Mouse (Mus musculus) cerebellum, adult 11 months (tissue): ENCODE results near the gene Adamts16.

Experiments
- DNase-seq: peaks from one replicate; pipeline ENCODE4 v3.0.0; 2022

The Adamts16 gene

GRCm38 (mm10) chr13:70698812-70699387, 142.7 kb downstream of the Adamts16 start:
- DNase-seq = no peak

GRCm38 (mm10) chr13:70689452-70689960, 152.1 kb downstream of the Adamts16 start:
- no peak for DNase-seq

DNA sequence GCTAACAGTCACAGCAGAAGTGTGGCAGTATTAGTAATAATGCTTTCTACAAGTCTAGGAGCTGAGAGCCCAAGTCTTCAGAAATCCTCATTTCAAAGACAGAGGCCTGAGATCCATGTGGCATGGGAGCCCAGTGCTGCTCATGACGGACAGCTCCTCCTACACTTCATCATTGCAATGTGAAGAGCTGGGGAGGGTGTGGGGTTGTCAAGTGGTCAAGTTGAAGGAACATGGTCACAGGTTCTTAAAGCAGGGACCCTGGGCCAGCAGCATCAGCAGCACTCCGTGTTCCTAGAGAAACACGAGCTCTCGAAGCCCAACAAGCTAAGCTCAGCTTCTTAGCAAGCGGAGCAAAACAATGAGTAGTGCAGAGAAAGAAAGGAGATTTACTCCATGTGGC, 155.8 kb downstream of the Adamts16 start:
- DNase-seq = no peak

- no peak for DNase-seq
Observed at GRCm38 (mm10) chr13:70684976-70685609, 156.5 kb downstream of the Adamts16 start.

DNA sequence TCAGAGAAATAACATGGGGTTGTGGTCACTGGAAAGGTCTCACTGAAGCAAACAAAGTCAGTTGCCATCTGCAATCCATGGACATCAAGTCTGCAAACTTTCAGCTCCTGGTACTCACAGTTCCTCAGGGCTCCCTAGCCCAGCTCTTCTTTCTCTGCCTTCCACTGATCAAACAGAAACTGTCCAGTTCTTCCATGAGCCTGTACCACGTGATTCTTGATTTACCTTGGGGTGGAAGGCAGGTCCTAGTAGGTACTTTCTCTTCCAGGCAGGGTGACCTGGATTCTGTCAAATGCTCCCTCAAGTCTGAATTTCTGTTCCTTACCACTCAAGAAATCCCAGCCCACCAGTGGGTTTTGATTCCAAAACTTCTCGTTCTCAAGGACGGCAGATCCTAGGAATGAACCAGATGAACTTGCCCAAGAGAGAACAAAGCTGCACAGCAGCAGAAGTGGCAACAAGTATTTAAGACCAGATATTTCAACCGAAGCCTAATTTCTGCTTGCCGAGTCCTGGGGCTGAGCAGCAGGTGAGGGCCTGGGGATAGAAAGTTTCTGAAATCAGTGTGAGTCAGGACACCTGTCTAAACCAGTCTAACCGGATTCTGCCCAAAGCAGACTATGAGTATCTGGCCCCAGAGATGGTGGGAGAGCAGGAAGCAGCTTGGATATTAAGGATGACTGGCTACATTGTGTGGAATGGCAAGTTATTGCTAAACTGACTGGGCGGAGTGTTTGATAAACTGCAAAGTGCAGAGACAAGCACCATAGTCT, 160.0 kb downstream of the Adamts16 start:
- no peak for DNase-seq

GRCm38 (mm10) chr13:70680316-70680715, 161.3 kb downstream of the Adamts16 start:
- no peak for DNase-seq
